Mouse (Mus musculus) lung, postnatal 0 days (tissue): Measurements from ENCODE around the gene Ddx19b. TPM values are rescaled to one million over a fixed set of nuclear protein-coding genes. Genes with fewer than 3 reads are reported as not detected.
"Not testable (repeated sequence)": the region's sequence is repeated elsewhere in the genome, so short reads cannot be mapped to it uniquely, and the experiment has no call there.

Source experiments
- ATAC-seq: fragments of 200-750 bp; cut with Nextera tagmentation; 2 replicates; pipeline ENCODE4 v1.8.0; 2017; ENCODE audit warnings: moderate library complexity
- DNase-seq: peaks from one replicate; pipeline ENCODE4 v3.0.0-alpha.2; 2016; ENCODE audit warnings: low spot score
- H3K27ac ChIP-seq: fragments of 300-500 bp; sonication (generic); 2 replicates; pipeline ENCODE4 v1.5.1; 2014; ENCODE audit warnings: antibody characterized with exemption, mild to moderate bottlenecking, low read length, mixed read lengths
- H3K27me3 ChIP-seq: fragments of 300-500 bp; sonication (generic); replicated peaks from 2 replicates; pipeline ENCODE4 v1.6.1; 2014; ENCODE audit warnings: low read length, mixed read lengths; ENCODE audit not compliant: insufficient read depth
- H3K36me3 ChIP-seq: fragments of 300-500 bp; sonication (generic); 2 replicates; pipeline ENCODE4 v1.6.1; 2014; ENCODE audit warnings: low read length, mixed read lengths; ENCODE audit not compliant: insufficient read depth
- H3K4me1 ChIP-seq: fragments of 300-500 bp; sonication (generic); 2 replicates; pipeline ENCODE4 v1.6.1; 2014; ENCODE audit warnings: antibody characterized with exemption, low read depth, low read length, mixed read lengths; ENCODE audit not compliant: insufficient read depth
- H3K4me2 ChIP-seq: fragments of 300-500 bp; sonication (generic); replicated peaks from 2 replicates; pipeline ENCODE4 v1.6.1; 2014; ENCODE audit warnings: low read depth, mild to moderate bottlenecking, low read length, moderate library complexity, mixed read lengths
- H3K4me3 ChIP-seq: fragments of 300-500 bp; sonication (generic); 2 replicates; pipeline ENCODE4 v1.5.1; 2014; ENCODE audit warnings: low read depth, low read length
- H3K9ac ChIP-seq: fragments of 300-500 bp; sonication (generic); replicated peaks from 2 replicates; pipeline ENCODE4 v1.6.1; 2014; ENCODE audit warnings: low read depth, mild to moderate bottlenecking
- H3K9me3 ChIP-seq: fragments of 300-500 bp; sonication (generic); 2 replicates; pipeline ENCODE4 v1.6.1; 2016; ENCODE audit warnings: low read length, mixed read lengths
- CTCF ChIP-seq: IDR thresholded peaks from 2 replicates; pipeline ENCODE4 v1.5.1; 2016; ENCODE audit warnings: antibody characterized with exemption, mild to moderate bottlenecking
- EP300 ChIP-seq: IDR thresholded peaks from 2 replicates; pipeline ENCODE4 v1.6.1; 2016; ENCODE audit warnings: antibody characterized with exemption, mild to moderate bottlenecking, control low read depth
- WGBS: fragments of 180-500 bp; shearing (Covaris S2); extraction: QIAGEN DNeasy Blood & Tissue Kit; methylation state at CpG from one replicate; pipeline ENCODE4 v1.1.7; 2014; 5-methylcytosine and 5-hydroxymethylcytosine counted together
- polyA plus RNA-seq: library from polyadenylated mRNA; unstranded; fragments of >200 nt; fragmentation: Nextera tagmentation; extraction: Ambion mirVana; gene quantifications from 2 replicates; pipeline ENCODE4 v1.2.1, GENCODE M21; 2015

Gene Ddx19b
- 3.4 and 3.7 TPM in 2 replicates for polyA plus RNA-seq

DNA sequence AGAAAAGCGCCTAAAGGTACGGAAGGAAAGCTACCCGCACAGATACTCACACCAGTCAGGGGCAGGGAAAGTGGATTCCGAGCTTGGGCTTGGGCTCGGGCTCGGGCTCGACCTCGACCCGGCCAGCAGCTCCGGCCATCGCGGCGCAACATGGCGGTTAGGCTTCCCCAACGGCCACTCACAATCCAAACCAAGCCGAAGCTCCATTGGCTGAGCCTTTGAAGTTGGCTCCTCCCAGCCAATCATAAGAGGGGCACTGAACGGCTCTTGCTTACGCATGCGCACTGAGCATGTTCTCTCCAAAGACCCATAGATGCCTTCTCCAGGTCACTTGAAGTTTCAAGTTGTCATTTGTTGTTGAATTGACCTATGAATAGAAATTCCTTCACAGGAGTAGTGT is at the start of gene Ddx19b:
TSS of gene Ddx19b (minus strand) at position 180 of the 400 bp plus-strand sequence.
- Histone ChIP-seq H3K36me3 (no peaks in the 10 kb centered on the region), H3K4me2 (no peak within 1 kb of the TSS), H3K4me1 (no peaks in the 10 kb centered on the region), H3K27me3 (no peaks in the 10 kb centered on the region), H3K9ac (no peak within 1 kb of the TSS), H3K4me3 (no peak within 1 kb of the TSS), H3K27ac (no peak within 1 kb of the TSS), H3K9me3 (no peaks in the 10 kb centered on the region)
- TF ChIP-seq CTCF: no peak
- TF ChIP-seq EP300: no peak
- WGBS: 94% methylated on average over 19 of the region's 19 CpGs
- ATAC-seq: no peak
- no peak for DNase-seq

DNA sequence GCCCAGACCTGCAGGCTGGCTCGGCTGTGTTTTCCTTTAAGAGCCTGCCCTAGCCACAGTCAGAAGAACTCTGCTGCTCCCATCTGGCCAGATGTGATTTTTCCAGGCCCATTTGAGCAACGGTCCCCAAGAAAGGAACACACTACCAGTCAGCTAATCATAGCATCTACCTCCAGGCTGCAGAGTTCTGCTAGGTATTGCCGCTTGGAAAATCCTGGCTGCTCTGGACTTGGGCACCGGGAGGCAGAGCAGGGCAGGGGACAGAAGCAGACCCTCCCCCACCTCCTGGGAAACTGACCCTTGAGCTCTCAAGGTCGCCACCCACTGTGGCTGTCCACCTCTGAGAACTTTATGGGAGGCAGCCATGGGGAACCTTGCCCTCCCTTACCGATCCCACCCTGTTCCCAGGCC is 48.3 kb upstream of the Ddx19b start:
- Histone ChIP-seq H3K4me1 (no peaks in the 10 kb centered on the region), H3K9ac (no peak overlapping the region), H3K27me3 (no peaks in the 10 kb centered on the region), H3K4me3 (no peak overlapping the region), H3K9me3 (no peaks in the 10 kb centered on the region), H3K27ac (no peak overlapping the region), H3K4me2 (no peak overlapping the region), H3K36me3 (no peaks in the 10 kb centered on the region)
- no peak for TF ChIP-seq EP300
- peak; percentile 68 for TF ChIP-seq CTCF
- peak; percentile 51 for DNase-seq
- no peak for ATAC-seq
- WGBS: 40% methylated on average over 6 of the region's 6 CpGs

GRCm38 (mm10) chr8:111079461-111079860 is 47.9 kb upstream of the Ddx19b start:
- DNase-seq (no peak), ATAC-seq (no peak)
- Histone ChIP-seq H3K27me3 (no peaks in the 10 kb centered on the region), H3K9me3 (no peaks in the 10 kb centered on the region), H3K4me2 (no peak overlapping the region), H3K36me3 (no peaks in the 10 kb centered on the region), H3K4me3 (no peak overlapping the region), H3K27ac (no peak overlapping the region), H3K9ac (no peak overlapping the region), H3K4me1 (no peaks in the 10 kb centered on the region)
- WGBS: 56% methylated on average over 5 of the region's 5 CpGs
- no peak for TF ChIP-seq EP300
- TF ChIP-seq CTCF: no peak

- Histone ChIP-seq H3K4me2 (no peak overlapping the region), H3K27me3 (no peaks in the 10 kb centered on the region), H3K27ac (no peak overlapping the region), H3K36me3 (no peaks in the 10 kb centered on the region), H3K4me3 (no peak overlapping the region), H3K9ac (no peak overlapping the region), H3K4me1 (no peaks in the 10 kb centered on the region), H3K9me3 (no peaks in the 10 kb centered on the region)
- DNase-seq: no peak
- WGBS: 76% methylated on average over 3 of the region's 3 CpGs
- no peak for TF ChIP-seq EP300
- TF ChIP-seq CTCF: no peak
- no peak for ATAC-seq
These were observed 44.4 kb upstream of the Ddx19b start for GRCm38 (mm10) chr8:111075926-111076325.

DNA sequence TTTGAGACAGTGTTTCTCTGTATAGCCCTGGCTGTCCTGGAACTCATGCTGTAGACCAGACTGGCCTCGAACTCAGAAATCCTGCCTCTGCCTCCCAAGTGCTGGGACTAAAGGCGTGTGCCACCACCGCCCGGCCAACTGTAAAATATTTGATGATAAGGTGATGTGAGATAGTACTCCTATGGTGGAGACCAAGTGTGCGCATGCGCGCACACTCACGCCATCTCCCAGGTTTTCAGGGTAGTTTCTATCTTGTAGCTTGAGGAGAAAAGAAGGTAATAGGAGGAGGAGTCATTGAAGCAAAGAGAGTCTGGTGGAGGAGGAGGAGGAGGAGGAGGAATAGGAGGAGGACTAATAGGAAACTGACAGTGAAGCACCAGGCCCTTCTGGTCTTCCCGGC is 37.1 kb upstream of the Ddx19b start:
- not testable (repeated sequence) for H3K4me2 ChIP-seq, H3K27ac ChIP-seq, H3K36me3 ChIP-seq, DNase-seq, H3K4me3 ChIP-seq, H3K4me1 ChIP-seq, H3K27me3 ChIP-seq, ATAC-seq, H3K9ac ChIP-seq, H3K9me3 ChIP-seq
- 86% methylated on average over 9 of the region's 9 CpGs for WGBS

- no peaks in the 10 kb centered on the region for H3K36me3 ChIP-seq
- H3K4me3 ChIP-seq: no peak overlapping the region
- TF ChIP-seq EP300: no peak
- no peaks in the 10 kb centered on the region for H3K4me1 ChIP-seq
- H3K4me2 ChIP-seq: no peak overlapping the region
- no peak overlapping the region for H3K27ac ChIP-seq
- ATAC-seq (no peak; the same call in 1 of the 2 replicates), DNase-seq (peak; percentile 12)
- no peak overlapping the region for H3K9ac ChIP-seq
- 29% methylated on average over 10 of the region's 10 CpGs for WGBS
- no peaks in the 10 kb centered on the region for H3K27me3 ChIP-seq
- no peaks in the 10 kb centered on the region for H3K9me3 ChIP-seq
These were observed 35.9 kb upstream of the Ddx19b start for GRCm38 (mm10) chr8:111067439-111067838.

- Histone ChIP-seq H3K36me3 (no peaks in the 10 kb centered on the region), H3K4me1 (no peaks in the 10 kb centered on the region), H3K4me2 (no peak overlapping the region), H3K4me3 (no peak overlapping the region), H3K9me3 (no peaks in the 10 kb centered on the region), H3K9ac (no peak overlapping the region), H3K27me3 (no peaks in the 10 kb centered on the region), H3K27ac (no peak overlapping the region)
- WGBS: 58% methylated on average over 4 of the region's 4 CpGs
- no peak for TF ChIP-seq CTCF
- no peak for TF ChIP-seq EP300
- ATAC-seq (no peak), DNase-seq (no peak)
These were observed 34.8 kb upstream of the Ddx19b start for GRCm38 (mm10) chr8:111066308-111066707.
